Mouse (Mus musculus) midbrain, embryonic 15.5 days (tissue): ENCODE data around the gene Sprr1b. TPM values are rescaled to one million over a fixed set of nuclear protein-coding genes. Genes with fewer than 3 reads are reported as not detected.

ENCODE experiments used
- ATAC-seq: fragments of 200-750 bp; cut with Nextera tagmentation; replicated peaks from 2 replicates; pipeline ENCODE4 v1.8.0; 2017; ENCODE audit warnings: moderate TSS enrichment
- H3K27ac ChIP-seq: fragments of 300-500 bp; sonication (generic); 2 replicates; pipeline ENCODE4 v1.5.1; 2015; ENCODE audit warnings: mild to moderate bottlenecking, inconsistent platforms
- H3K27me3 ChIP-seq: fragments of 300-500 bp; sonication (generic); replicated peaks from 2 replicates; pipeline ENCODE4 v1.6.1; 2015; ENCODE audit warnings: inconsistent platforms
- H3K36me3 ChIP-seq: fragments of 300-500 bp; sonication (generic); replicated peaks from 2 replicates; pipeline ENCODE4 v1.6.1; 2015; ENCODE audit warnings: inconsistent platforms
- H3K4me1 ChIP-seq: fragments of 300-500 bp; sonication (generic); 2 replicates; pipeline ENCODE4 v1.6.1; 2015; ENCODE audit warnings: inconsistent platforms
- H3K4me2 ChIP-seq: fragments of 300-500 bp; sonication (generic); 2 replicates; pipeline ENCODE4 v1.6.1; 2015; ENCODE audit warnings: inconsistent platforms, mild to moderate bottlenecking, moderate library complexity
- H3K4me3 ChIP-seq: fragments of 300-500 bp; sonication (generic); 2 replicates; pipeline ENCODE4 v1.5.1; 2015; ENCODE audit warnings: mild to moderate bottlenecking, inconsistent platforms
- H3K9ac ChIP-seq: fragments of 300-500 bp; sonication (generic); 2 replicates; pipeline ENCODE4 v1.6.1; 2015; ENCODE audit warnings: mild to moderate bottlenecking, inconsistent platforms
- H3K9me3 ChIP-seq: fragments of 300-500 bp; sonication (generic); 2 replicates; pipeline ENCODE4 v1.6.1; 2016; ENCODE audit warnings: inconsistent platforms
- WGBS: fragments of 180-500 bp; shearing (Covaris S2); methylation state at CpG from one replicate; pipeline ENCODE4 v1.1.7; 2015; ENCODE audit warnings: mixed read lengths; 5-methylcytosine and 5-hydroxymethylcytosine counted together
- polyA plus RNA-seq: library from polyadenylated mRNA; unstranded; fragments of >200 nt; fragmentation: Nextera tagmentation; extraction: Ambion mirVana; gene quantifications from 2 replicates; pipeline ENCODE4 v1.2.1, GENCODE M21; 2015

Gene Sprr1b
- polyA plus RNA-seq, 1 experiment from 2014 or later: not detected

GRCm38 (mm10) chr3:92407691-92408090 is 30.9 kb downstream of the Sprr1b start, which contains the start of gene Sprr2i:
Gene Sprr2i, plus strand, starts transcription at chr3:92407991.
- H3K9ac ChIP-seq: no peak within 1 kb of the TSS
- H3K27me3 ChIP-seq: no peaks in the 10 kb centered on the region
- H3K4me3 ChIP-seq: no peak within 1 kb of the TSS
- H3K36me3 ChIP-seq: no peaks in the 10 kb centered on the region
- no peak within 1 kb of the TSS for H3K4me2 ChIP-seq
- WGBS: 92% methylated on average over 2 of the region's 2 CpGs
- H3K9me3 ChIP-seq: no peaks in the 10 kb centered on the region
- H3K27ac ChIP-seq: no peak within 1 kb of the TSS
- ATAC-seq: no peak
- no peaks in the 10 kb centered on the region for H3K4me1 ChIP-seq

- Histone ChIP-seq H3K9me3 (no peaks in the 10 kb centered on the region), H3K4me3 (no peak overlapping the region), H3K27me3 (no peaks in the 10 kb centered on the region), H3K36me3 (no peaks in the 10 kb centered on the region), H3K9ac (no peak overlapping the region), H3K27ac (no peak overlapping the region), H3K4me1 (no peaks in the 10 kb centered on the region), H3K4me2 (no peak overlapping the region)
- ATAC-seq: no peak
- 67% methylated on average over 1 of the region's 1 CpGs for WGBS
These were observed 44.3 kb downstream of the Sprr1b start for GRCm38 (mm10) chr3:92394301-92394700.

Other genes with a start within 250 kb of the Sprr1b start
- gene Sprr2a1, start 223.0 kb downstream of the Sprr1b start, polyA plus RNA-seq: not detected in 2 replicates
- not detected in 2 replicates for gene Sprr2a2, start 222.9 kb downstream of the Sprr1b start, polyA plus RNA-seq
- not detected in 2 replicates for gene Sprr2a3, start 153.4 kb downstream of the Sprr1b start, polyA plus RNA-seq
- gene Sprr2b, start 122.2 kb downstream of the Sprr1b start, polyA plus RNA-seq: 0.22 TPM in 1 of 2 replicates, not detected in the other
- not detected in 2 replicates for gene Sprr2d, start 99.6 kb downstream of the Sprr1b start, polyA plus RNA-seq
- gene Sprr2e, start 86.6 kb downstream of the Sprr1b start, polyA plus RNA-seq: not detected in 2 replicates
- not detected in 2 replicates for gene Sprr2f, start 73.6 kb downstream of the Sprr1b start, polyA plus RNA-seq
- not detected in 2 replicates for gene Sprr2h, start 53.1 kb downstream of the Sprr1b start, polyA plus RNA-seq
- not detected in 2 replicates for gene Sprr2i, start 30.8 kb downstream of the Sprr1b start, polyA plus RNA-seq
- not detected in 2 replicates for gene Sprr2j-ps, start 20.7 kb downstream of the Sprr1b start, polyA plus RNA-seq
- 7.4 and 9.7 TPM in 2 replicates for gene Gm9774, start 9.4 kb downstream of the Sprr1b start, polyA plus RNA-seq
- gene Sprr2k, start 6.2 kb downstream of the Sprr1b start, polyA plus RNA-seq: not detected in 2 replicates
- gene Sprr3, start 19.9 kb upstream of the Sprr1b start, polyA plus RNA-seq: not detected in 2 replicates
- 0.28 TPM in 1 of 2 replicates, not detected in the other for gene Sprr1a, start 47.1 kb upstream of the Sprr1b start, polyA plus RNA-seq
- gene Sprr4, start 61.7 kb upstream of the Sprr1b start, polyA plus RNA-seq: not detected in 2 replicates
- gene 2310046K23Rik, start 95.7 kb upstream of the Sprr1b start, polyA plus RNA-seq: not detected in 2 replicates
- gene Ivl, start 134.9 kb upstream of the Sprr1b start, polyA plus RNA-seq: not detected in 2 replicates
- gene Smcp, start 150.2 kb upstream of the Sprr1b start, polyA plus RNA-seq: not detected in 2 replicates
- not detected in 2 replicates for gene 2210017I01Rik, start 168.7 kb upstream of the Sprr1b start, polyA plus RNA-seq
- gene Lce6a, start 182.9 kb upstream of the Sprr1b start, polyA plus RNA-seq: not detected in 2 replicates
- not detected in 2 replicates for gene Lce1a1, start 209.5 kb upstream of the Sprr1b start, polyA plus RNA-seq
- gene Lce1b, start 218.1 kb upstream of the Sprr1b start, polyA plus RNA-seq: not detected in 2 replicates
- not detected in 2 replicates for gene Lce1a2, start 231.5 kb upstream of the Sprr1b start, polyA plus RNA-seq
- not detected in 2 replicates for gene Lce1c, start 240.5 kb upstream of the Sprr1b start, polyA plus RNA-seq
- not detected in 2 replicates for gene Lce1d, start 248.4 kb upstream of the Sprr1b start, polyA plus RNA-seq